Mouse (Mus musculus): ENCODE data around the gene Epb41l3. TPM values are rescaled to one million over a fixed set of nuclear protein-coding genes. Genes with fewer than 3 reads are reported as not detected.

Epb41l3 gene
- polyA plus RNA-seq, 1 experiment = 5.8 TPM

DNA sequence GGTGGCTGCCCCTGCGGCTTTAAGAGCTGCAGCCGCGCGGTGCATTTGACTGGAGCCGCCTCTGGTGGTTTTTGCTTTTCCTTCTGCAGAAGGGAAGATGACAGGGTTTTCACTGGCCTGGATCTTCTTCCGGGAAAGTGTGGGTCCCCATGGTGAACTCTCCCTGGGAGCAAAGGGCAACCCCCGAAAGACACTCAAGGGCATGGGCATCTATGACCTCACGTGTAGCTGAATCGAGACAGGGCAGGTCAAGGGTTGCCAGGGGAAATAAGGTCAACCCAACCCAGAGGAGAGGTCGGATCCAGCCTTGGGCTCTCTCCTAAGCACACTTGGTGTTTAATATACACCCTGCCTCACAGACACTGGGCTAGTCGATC, 2.0 kb downstream of the Epb41l3 start:
- no peak for TF ChIP-seq CTCF (IDR thresholded peaks at IDR 0.05; ENCODE audit: extremely low read depth, insufficient read depth, insufficient read length, insufficient replicate concordance)
- no peak for TF ChIP-seq POLR2A (IDR thresholded peaks at IDR 0.05; ENCODE audit: low read depth, low read length)
- H3K27ac ChIP-seq (ENCODE audit: insufficient read depth, low read length) = no peak overlapping the region
- no peak overlapping the region for H3K4me3 ChIP-seq (ENCODE audit: extremely low read depth, insufficient read depth, insufficient read length)
- no peaks in the 10 kb centered on the region; the same call in 1 of the 2 replicates for H3K27me3 ChIP-seq (ENCODE audit: control insufficient read depth, insufficient read depth, low read length)
- no peaks in the 10 kb centered on the region for H3K4me1 ChIP-seq (ENCODE audit: control insufficient read depth, insufficient read depth, insufficient read length)
- no peaks in the 10 kb centered on the region for H3K36me3 ChIP-seq (ENCODE audit: control insufficient read depth, insufficient read depth, low read length)
- DNase-seq (ENCODE audit: low read depth in 1 of 2, low spot score in 2 of 2) = no peak
- 25% methylated on average over 11 of the region's 11 CpGs for WGBS

DNA sequence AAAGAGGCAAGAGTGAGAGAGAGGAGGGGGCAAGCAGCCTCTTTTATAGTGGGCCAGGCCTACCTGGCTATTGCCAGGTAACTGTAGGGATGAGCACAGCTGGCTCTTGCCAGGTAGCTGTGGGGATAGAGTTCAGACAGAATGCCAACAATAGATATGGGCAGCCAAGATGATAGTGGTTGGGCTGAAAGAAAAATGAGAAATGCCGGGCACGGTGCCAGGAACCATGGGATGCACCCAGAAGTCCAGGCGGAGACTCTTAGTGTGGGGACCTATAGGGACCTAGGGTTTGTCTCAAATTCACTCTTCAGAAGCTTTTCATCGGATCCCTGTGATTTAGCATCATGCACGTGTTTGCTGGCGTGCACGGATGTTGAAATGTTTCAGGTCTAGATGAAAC, 6.8 kb downstream of the Epb41l3 start:
- Histone ChIP-seq H3K4me3 (ENCODE audit: extremely low read depth, insufficient read depth, insufficient read length) (no peak overlapping the region), H3K27ac (ENCODE audit: insufficient read depth, low read length) (no peak overlapping the region), H3K4me1 (ENCODE audit: control insufficient read depth, insufficient read depth, insufficient read length) (no peaks in the 10 kb centered on the region), H3K36me3 (ENCODE audit: control insufficient read depth, insufficient read depth, low read length) (no peaks in the 10 kb centered on the region), H3K27me3 (ENCODE audit: control insufficient read depth, insufficient read depth, low read length) (no peaks in the 10 kb centered on the region)
- no peak for TF ChIP-seq POLR2A (IDR thresholded peaks at IDR 0.05; ENCODE audit: low read depth, low read length)
- no peak for TF ChIP-seq CTCF (IDR thresholded peaks at IDR 0.05; ENCODE audit: extremely low read depth, insufficient read depth, insufficient read length, insufficient replicate concordance)
- DNase-seq (ENCODE audit: low read depth in 1 of 2, low spot score in 2 of 2) = no peak
- 89% methylated on average over 7 of the region's 7 CpGs for WGBS

DNA sequence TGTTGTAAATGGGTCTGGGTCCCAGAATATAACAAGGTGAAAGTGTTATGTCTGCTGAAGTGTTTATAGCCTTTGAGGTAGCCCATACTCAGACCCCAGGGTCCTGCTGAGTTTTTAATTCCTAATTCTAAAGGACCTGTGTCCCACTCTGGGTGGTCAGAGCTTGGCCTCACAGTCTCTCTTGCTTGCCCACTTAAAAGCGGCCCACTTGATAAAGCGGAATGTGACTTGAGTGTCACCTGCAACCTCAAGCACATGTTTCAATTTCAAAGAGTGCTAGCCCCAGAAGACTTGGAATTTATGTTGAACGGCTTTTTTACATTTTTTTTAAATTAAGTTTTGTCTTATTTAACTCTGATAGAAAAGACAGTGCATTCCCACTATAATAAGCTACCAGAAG, 16.1 kb downstream of the Epb41l3 start:
- DNase-seq (ENCODE audit: low read depth in 1 of 2, low spot score in 2 of 2) = no peak
- 88% methylated on average over 3 of the region's 3 CpGs for WGBS

DNA sequence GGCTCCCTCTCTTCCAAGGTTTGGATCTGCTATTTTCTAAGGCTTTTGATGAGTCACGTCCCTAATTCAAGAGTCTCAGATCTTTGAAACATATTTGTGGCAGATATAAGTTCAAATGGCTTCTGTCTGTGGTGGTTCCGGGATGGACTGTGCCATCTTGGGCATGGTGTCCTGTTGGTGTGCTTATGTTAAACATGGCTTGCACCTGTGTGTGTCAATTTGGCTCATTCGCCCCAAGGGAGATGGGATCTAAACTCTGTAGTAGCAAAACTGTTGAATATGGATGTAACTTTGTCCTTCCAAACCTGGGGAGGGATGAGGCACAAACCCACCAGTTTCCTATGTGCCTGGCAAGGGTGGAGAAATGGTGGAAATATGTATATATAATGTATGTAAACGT, 21.6 kb downstream of the Epb41l3 start:
- H3K27me3 ChIP-seq (ENCODE audit: control insufficient read depth, insufficient read depth, low read length) = no peaks in the 10 kb centered on the region
- TF ChIP-seq CTCF (IDR thresholded peaks at IDR 0.05; ENCODE audit: extremely low read depth, insufficient read depth, insufficient read length, insufficient replicate concordance) (no peak), POLR2A (IDR thresholded peaks at IDR 0.05; ENCODE audit: low read depth, low read length) (no peak)
- WGBS = 83% methylated on average over 4 of the region's 4 CpGs
- no peak overlapping the region for H3K27ac ChIP-seq (ENCODE audit: insufficient read depth, low read length)
- H3K4me1 ChIP-seq (ENCODE audit: control insufficient read depth, insufficient read depth, insufficient read length) = no peaks in the 10 kb centered on the region
- DNase-seq (ENCODE audit: low read depth in 1 of 2, low spot score in 2 of 2) = no peak
- no peaks in the 10 kb centered on the region for H3K36me3 ChIP-seq (ENCODE audit: control insufficient read depth, insufficient read depth, low read length)
- no peak overlapping the region for H3K4me3 ChIP-seq (ENCODE audit: extremely low read depth, insufficient read depth, insufficient read length)

More for the DNA sequence above, 16.1 kb downstream of the Epb41l3 start:
- TF ChIP-seq POLR2A (IDR thresholded peaks at IDR 0.05; ENCODE audit: low read depth, low read length) (no peak), CTCF (IDR thresholded peaks at IDR 0.05; ENCODE audit: extremely low read depth, insufficient read depth, insufficient read length, insufficient replicate concordance) (no peak)
- no peaks in the 10 kb centered on the region for H3K4me1 ChIP-seq (ENCODE audit: control insufficient read depth, insufficient read depth, insufficient read length)
- H3K36me3 ChIP-seq (ENCODE audit: control insufficient read depth, insufficient read depth, low read length) = no peaks in the 10 kb centered on the region
- H3K4me3 ChIP-seq (ENCODE audit: extremely low read depth, insufficient read depth, insufficient read length) = no peak overlapping the region
- H3K27me3 ChIP-seq (ENCODE audit: control insufficient read depth, insufficient read depth, low read length) = no peaks in the 10 kb centered on the region
- H3K27ac ChIP-seq (ENCODE audit: insufficient read depth, low read length) = no peak overlapping the region

DNA sequence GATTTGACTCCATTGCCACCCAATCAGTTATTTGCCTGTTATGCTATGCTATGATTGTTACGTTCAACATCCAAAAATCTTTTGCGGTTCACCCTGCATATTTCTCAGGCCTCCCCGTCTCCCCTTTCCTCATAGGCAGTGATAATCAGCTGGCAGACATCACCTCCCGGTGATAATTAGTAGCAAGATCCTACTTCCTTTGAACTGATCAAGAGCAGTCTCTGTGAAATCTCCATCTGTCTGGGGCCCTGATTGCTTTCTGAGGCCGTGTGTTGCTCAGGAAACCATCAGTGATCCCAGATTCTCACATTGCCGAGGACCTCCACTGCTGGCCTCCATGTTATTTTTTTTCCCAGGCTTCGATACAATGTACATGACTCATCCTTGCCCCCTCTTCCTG, 22.5 kb downstream of the Epb41l3 start:
- H3K4me1 ChIP-seq (ENCODE audit: control insufficient read depth, insufficient read depth, insufficient read length) = no peaks in the 10 kb centered on the region
- no peak for TF ChIP-seq CTCF (IDR thresholded peaks at IDR 0.05; ENCODE audit: extremely low read depth, insufficient read depth, insufficient read length, insufficient replicate concordance)
- no peak for TF ChIP-seq POLR2A (IDR thresholded peaks at IDR 0.05; ENCODE audit: low read depth, low read length)
- H3K27ac ChIP-seq (ENCODE audit: insufficient read depth, low read length) = no peak overlapping the region
- no peak overlapping the region for H3K4me3 ChIP-seq (ENCODE audit: extremely low read depth, insufficient read depth, insufficient read length)
- H3K36me3 ChIP-seq (ENCODE audit: control insufficient read depth, insufficient read depth, low read length) = no peaks in the 10 kb centered on the region
- no peaks in the 10 kb centered on the region for H3K27me3 ChIP-seq (ENCODE audit: control insufficient read depth, insufficient read depth, low read length)
- WGBS = 65% methylated on average over 7 of the region's 7 CpGs
- DNase-seq (ENCODE audit: low read depth in 1 of 2, low spot score in 2 of 2) = no peak

DNA sequence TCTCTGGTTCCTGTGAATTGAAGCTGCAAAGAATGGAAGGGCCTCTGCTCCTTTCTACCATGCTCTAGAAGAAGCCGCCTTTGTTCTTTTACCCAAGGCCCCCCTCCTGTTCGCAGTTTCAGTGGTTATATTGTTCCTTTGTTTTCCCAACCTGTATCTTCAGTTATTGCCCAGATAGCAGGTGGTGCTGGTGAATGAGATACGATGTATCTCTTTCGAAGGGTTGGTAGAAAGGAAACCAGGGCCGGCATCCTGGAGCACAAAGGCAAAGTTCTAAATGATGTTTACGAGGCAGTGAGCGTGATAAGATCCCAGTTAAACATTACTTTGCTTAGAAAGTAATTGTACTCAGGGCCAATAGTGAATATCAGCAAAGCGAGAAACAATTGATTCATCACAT, 27.8 kb downstream of the Epb41l3 start:
- no peak overlapping the region for H3K4me3 ChIP-seq (ENCODE audit: extremely low read depth, insufficient read depth, insufficient read length)
- no peaks in the 10 kb centered on the region for H3K36me3 ChIP-seq (ENCODE audit: control insufficient read depth, insufficient read depth, low read length)
- no peaks in the 10 kb centered on the region for H3K4me1 ChIP-seq (ENCODE audit: control insufficient read depth, insufficient read depth, insufficient read length)
- 79% methylated on average over 8 of the region's 8 CpGs for WGBS
- DNase-seq (ENCODE audit: low read depth in 1 of 2, low spot score in 2 of 2) = no peak
- H3K27ac ChIP-seq (ENCODE audit: insufficient read depth, low read length) = no peak overlapping the region
- H3K27me3 ChIP-seq (ENCODE audit: control insufficient read depth, insufficient read depth, low read length) = no peaks in the 10 kb centered on the region
- TF ChIP-seq CTCF (IDR thresholded peaks at IDR 0.05; ENCODE audit: extremely low read depth, insufficient read depth, insufficient read length, insufficient replicate concordance) (no peak), POLR2A (IDR thresholded peaks at IDR 0.05; ENCODE audit: low read depth, low read length) (no peak)

DNA sequence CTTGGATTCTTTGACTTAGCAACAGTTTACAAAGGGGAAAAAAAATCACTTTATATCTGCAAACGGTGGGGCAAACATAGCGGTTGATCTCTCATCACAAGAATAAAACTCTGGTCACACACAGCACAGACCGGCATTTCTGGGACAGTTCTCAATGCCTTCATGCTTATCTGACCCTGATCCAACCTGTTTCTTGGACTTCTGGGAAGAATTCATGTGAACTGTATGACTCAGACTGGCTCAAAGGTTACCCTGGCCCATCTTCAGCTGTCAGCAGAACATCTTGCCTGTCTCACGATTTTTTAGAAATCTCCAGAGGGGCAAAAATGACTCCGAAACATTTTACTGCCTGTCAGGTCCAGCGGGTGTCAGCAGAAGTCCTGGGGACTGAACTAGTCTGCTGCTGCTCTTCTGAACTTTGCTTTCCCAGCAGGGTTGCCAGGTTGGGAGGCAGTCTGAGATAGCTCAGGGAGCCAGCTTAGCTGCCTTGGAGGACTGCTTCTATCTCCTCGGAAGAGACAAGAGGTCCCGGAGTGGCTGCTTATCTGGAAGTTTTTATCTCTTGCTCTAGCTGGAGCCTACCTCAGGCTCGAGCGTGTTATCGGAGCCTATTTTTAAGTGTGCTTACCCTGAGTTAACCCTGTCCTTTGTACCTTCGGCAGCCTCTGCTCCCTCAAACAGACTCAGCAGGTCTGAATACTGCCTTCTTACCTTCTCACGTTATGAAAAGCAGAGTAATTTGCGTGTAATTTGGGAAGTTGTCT, 29.7 kb downstream of the Epb41l3 start:
- Histone ChIP-seq H3K27ac (ENCODE audit: insufficient read depth, low read length) (no peak overlapping the region), H3K27me3 (ENCODE audit: control insufficient read depth, insufficient read depth, low read length) (no peaks in the 10 kb centered on the region), H3K4me3 (ENCODE audit: extremely low read depth, insufficient read depth, insufficient read length) (no peak overlapping the region), H3K4me1 (ENCODE audit: control insufficient read depth, insufficient read depth, insufficient read length) (no peaks in the 10 kb centered on the region), H3K36me3 (ENCODE audit: control insufficient read depth, insufficient read depth, low read length) (no peaks in the 10 kb centered on the region)
- TF ChIP-seq CTCF (IDR thresholded peaks at IDR 0.05; ENCODE audit: extremely low read depth, insufficient read depth, insufficient read length, insufficient replicate concordance) (no peak), POLR2A (IDR thresholded peaks at IDR 0.05; ENCODE audit: low read depth, low read length) (no peak)
- WGBS = 65% methylated on average over 14 of the region's 14 CpGs
- DNase-seq (ENCODE audit: low read depth in 1 of 2, low spot score in 2 of 2) = no peak
